Mouse (Mus musculus) megakaryocyte, embryonic 14.5 days (primary cell): ENCODE measurements around the gene Gm9040.

Experiments
- FLI1 ChIP-seq: IDR thresholded peaks from 2 replicates; pipeline ENCODE4 v1.6.1; 2012; ENCODE audit warnings: low read length, inconsistent platforms, mixed read lengths
- GATA1 ChIP-seq: IDR thresholded peaks from 3 replicates; pipeline ENCODE4 v1.6.1; 2012; ENCODE audit warnings: mixed read lengths, low read length, inconsistent platforms, borderline replicate concordance

GRCm38 (mm10) chr10:118370443-118370842 lies 43.7 kb upstream of the Gm9040 start:
- no peak for TF ChIP-seq GATA1
- no peak for TF ChIP-seq FLI1
